Mouse (Mus musculus) limb, embryonic 14.5 days (tissue): ENCODE measurements at regions not wholly inside any gene's neighbourhood (a gene's known extent, or its start where the extent isn't known, plus 50 kb on each side); places are given as distances from the start of the nearest gene placed in this dataset.
A peak's percentile ranks its signal among the peaks of the same experiment; 100 is the strongest.

Source experiments
- ATAC-seq: fragments of 200-750 bp; cut with Nextera tagmentation; 2 replicates; pipeline ENCODE4 v1.8.0; 2017; ENCODE audit warnings: low read depth, moderate number of reproducible peaks, moderate TSS enrichment; ENCODE audit not compliant: low FRiP score
- DNase-seq: peaks from one replicate; pipeline ENCODE4 v3.0.0-alpha.2; 2015; ENCODE audit warnings: low spot score
- H3K27ac ChIP-seq: fragments of 300-500 bp; sonication (generic); replicated peaks from 2 replicates; pipeline ENCODE4 v1.5.1; 2014; ENCODE audit warnings: low read depth, mild to moderate bottlenecking, low read length, moderate library complexity, mixed read lengths
- H3K27me3 ChIP-seq: fragments of 300-500 bp; sonication (generic); 2 replicates; pipeline ENCODE4 v1.6.1; 2014; ENCODE audit warnings: low read length, mixed read lengths; ENCODE audit not compliant: control insufficient read depth, insufficient read depth
- H3K36me3 ChIP-seq: fragments of 300-500 bp; sonication (generic); 2 replicates; pipeline ENCODE4 v1.6.1; 2014; ENCODE audit warnings: mild to moderate bottlenecking, low read length, moderate library complexity, mixed read lengths; ENCODE audit not compliant: control insufficient read depth, insufficient read depth
- H3K4me1 ChIP-seq: fragments of 300-500 bp; sonication (generic); 2 replicates; pipeline ENCODE4 v1.6.1; 2014; ENCODE audit warnings: antibody characterized with exemption, low read length, mixed read lengths; ENCODE audit not compliant: control insufficient read depth, insufficient read depth
- H3K4me2 ChIP-seq: fragments of 300-500 bp; sonication (generic); replicated peaks from 2 replicates; pipeline ENCODE4 v1.6.1; 2014; ENCODE audit warnings: low read depth, mild to moderate bottlenecking, low read length, moderate library complexity; ENCODE audit not compliant: severe bottlenecking
- H3K4me3 ChIP-seq: fragments of 300-500 bp; sonication (generic); replicated peaks from 2 replicates; pipeline ENCODE4 v1.5.1; 2014; ENCODE audit warnings: low read length
- H3K9ac ChIP-seq: fragments of 300-500 bp; sonication (generic); 2 replicates; pipeline ENCODE4 v1.6.1; 2014; ENCODE audit warnings: mild to moderate bottlenecking, low read depth, low read length, moderate library complexity; ENCODE audit not compliant: severe bottlenecking
- H3K9me3 ChIP-seq: fragments of 300-500 bp; sonication (generic); 2 replicates; pipeline ENCODE4 v1.6.1; 2016; ENCODE audit warnings: low read length; ENCODE audit not compliant: control insufficient read depth
- POLR2A ChIP-seq: fragments of 200-500 bp; IDR thresholded peaks from 2 replicates; pipeline ENCODE4 v1.8.0; 2012; ENCODE audit warnings: inconsistent platforms, mild to moderate bottlenecking, moderate library complexity, borderline replicate concordance; ENCODE audit not compliant: insufficient read depth, insufficient read length; ENCODE audit errors: extremely low read depth
- WGBS: fragments of 180-500 bp; shearing (Covaris S2); extraction: QIAGEN DNeasy Blood & Tissue Kit; methylation state at CpG from one replicate; pipeline ENCODE4 v1.1.7; 2014; 5-methylcytosine and 5-hydroxymethylcytosine counted together

GRCm38 (mm10) chr5:41365883-41366282 lies 342.1 kb downstream of the Rab28 start:
- Histone ChIP-seq H3K4me3 (no peak overlapping the region), H3K27ac (no peak overlapping the region), H3K4me1 (peaks cover 6% of the 10 kb centered on the region; the same call in 1 of the 2 replicates), H3K36me3 (no peaks in the 10 kb centered on the region), H3K9me3 (no peaks in the 10 kb centered on the region), H3K4me2 (no peak overlapping the region), H3K27me3 (no peaks in the 10 kb centered on the region), H3K9ac (no peak overlapping the region)
- WGBS = 51% methylated on average over 4 of the region's 4 CpGs
- DNase-seq (no peak), ATAC-seq (peak; percentile 34; the same call in 1 of the 2 replicates)
- TF ChIP-seq POLR2A = no peak

GRCm38 (mm10) chr5:41348410-41348821 lies 359.5 kb downstream of the Rab28 start:
- no peak for TF ChIP-seq POLR2A
- no peaks in the 10 kb centered on the region for H3K27me3 ChIP-seq
- no peak overlapping the region for H3K4me2 ChIP-seq
- DNase-seq (peak; percentile 19), ATAC-seq (no peak)
- H3K4me1 ChIP-seq = no peaks in the 10 kb centered on the region
- H3K36me3 ChIP-seq = no peaks in the 10 kb centered on the region
- no peaks in the 10 kb centered on the region; the same call in 1 of the 2 replicates for H3K9me3 ChIP-seq
- WGBS = 57% methylated on average over 2 of the region's 2 CpGs
- H3K9ac ChIP-seq = no peak overlapping the region
- H3K4me3 ChIP-seq = no peak overlapping the region
- H3K27ac ChIP-seq = no peak overlapping the region

- H3K4me1 ChIP-seq = no peaks in the 10 kb centered on the region
- H3K9ac ChIP-seq = no peak overlapping the region
- no peak for ATAC-seq
- no peaks in the 10 kb centered on the region; the same call in 1 of the 2 replicates for H3K9me3 ChIP-seq
- 87% methylated on average over 3 of the region's 3 CpGs for WGBS
- H3K36me3 ChIP-seq = no peaks in the 10 kb centered on the region
- H3K27me3 ChIP-seq = no peaks in the 10 kb centered on the region
- no peak overlapping the region for H3K4me2 ChIP-seq
- no peak overlapping the region for H3K4me3 ChIP-seq
- no peak for TF ChIP-seq POLR2A
- no peak for DNase-seq
- H3K27ac ChIP-seq = no peak overlapping the region
Observed at GRCm38 (mm10) chr5:41347416-41347815, 360.5 kb downstream of the Rab28 start.

- Histone ChIP-seq H3K9ac (no peak overlapping the region), H3K36me3 (no peaks in the 10 kb centered on the region), H3K4me3 (no peak overlapping the region), H3K4me2 (no peak overlapping the region), H3K9me3 (no peaks in the 10 kb centered on the region; the same call in 1 of the 2 replicates), H3K27ac (no peak overlapping the region), H3K27me3 (no peaks in the 10 kb centered on the region), H3K4me1 (peaks cover 5% of the 10 kb centered on the region; the same call in 1 of the 2 replicates)
- ATAC-seq (no peak), DNase-seq (no peak)
- TF ChIP-seq POLR2A = no peak
- 100% methylated on average over 1 of the region's 1 CpGs for WGBS
Observed at GRCm38 (mm10) chr5:41340581-41340980, 367.4 kb downstream of the Rab28 start.

GRCm38 (mm10) chr5:41296440-41296839 lies 411.5 kb downstream of the Rab28 start:
- Histone ChIP-seq H3K4me2 (no peak overlapping the region), H3K27ac (no peak overlapping the region), H3K27me3 (no peaks in the 10 kb centered on the region), H3K36me3 (no peaks in the 10 kb centered on the region), H3K4me3 (no peak overlapping the region), H3K9me3 (no peaks in the 10 kb centered on the region), H3K4me1 (no peaks in the 10 kb centered on the region), H3K9ac (no peak overlapping the region)
- WGBS = 17% methylated on average over 1 of the region's 1 CpGs
- ATAC-seq = peak; percentile 72; the same call in 1 of the 2 replicates
- no peak for DNase-seq
- no peak for TF ChIP-seq POLR2A

GRCm38 (mm10) chr5:41266731-41267130 lies 441.2 kb downstream of the Rab28 start:
- no peak for TF ChIP-seq POLR2A

More at GRCm38 (mm10) chr5:41266731-41267130, 441.2 kb downstream of the Rab28 start:
- DNase-seq (no peak), ATAC-seq (no peak)
- no peak overlapping the region for H3K4me3 ChIP-seq
- no peak overlapping the region for H3K4me2 ChIP-seq
- H3K4me1 ChIP-seq = no peaks in the 10 kb centered on the region
- H3K9ac ChIP-seq = no peak overlapping the region
- no peaks in the 10 kb centered on the region for H3K27me3 ChIP-seq
- no peaks in the 10 kb centered on the region for H3K36me3 ChIP-seq
- H3K9me3 ChIP-seq = no peaks in the 10 kb centered on the region
- H3K27ac ChIP-seq = no peak overlapping the region
